Mouse (Mus musculus): ENCODE data around the gene Dus1l. TPM values are rescaled to one million over a fixed set of nuclear protein-coding genes. Genes with fewer than 3 reads are reported as not detected.
"Not testable (repeated sequence)": the region's sequence is repeated elsewhere in the genome, so short reads cannot be mapped to it uniquely, and the experiment has no call there.

Gene Dus1l
- polyA plus RNA-seq, 1 experiment from 2014 or later, result 48.6 TPM

DNA sequence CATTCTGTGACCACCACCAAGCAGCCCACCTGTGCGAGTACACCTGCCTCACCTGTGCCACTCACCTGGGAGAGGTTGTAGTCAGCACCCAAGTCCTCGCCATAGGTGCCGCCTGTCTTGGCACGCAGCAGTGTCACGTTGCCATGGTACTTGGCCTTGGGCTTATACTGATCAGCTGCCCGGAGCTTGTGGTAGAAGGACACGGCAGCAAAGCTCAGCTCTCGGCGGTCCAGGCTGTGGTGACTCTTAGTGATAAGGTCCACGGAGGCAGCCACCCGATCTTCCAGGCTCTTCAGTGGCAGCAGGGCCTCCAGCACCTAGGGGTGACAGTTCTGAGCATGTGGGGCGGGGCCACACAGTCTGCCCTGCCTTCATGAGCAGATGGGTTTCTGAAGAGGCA lies 11.8 kb upstream of the Dus1l start:
- no peak overlapping the region for H3K9ac ChIP-seq
- WGBS, result 93% methylated on average over 12 of the region's 12 CpGs
- no peak overlapping the region for H3K4me3 ChIP-seq
- H3K27ac ChIP-seq (replicated peaks), result no peak overlapping the region
- no peaks in the 10 kb centered on the region for H3K9me3 ChIP-seq
- no peaks in the 10 kb centered on the region for H3K4me1 ChIP-seq (replicated peaks)
- no peaks in the 10 kb centered on the region for H3K27me3 ChIP-seq
- no peak for ATAC-seq (ENCODE audit: low FRiP score, low read depth)
- peaks cover 75% of the 10 kb centered on the region for H3K36me3 ChIP-seq
- H3K4me2 ChIP-seq, result no peak overlapping the region

DNA sequence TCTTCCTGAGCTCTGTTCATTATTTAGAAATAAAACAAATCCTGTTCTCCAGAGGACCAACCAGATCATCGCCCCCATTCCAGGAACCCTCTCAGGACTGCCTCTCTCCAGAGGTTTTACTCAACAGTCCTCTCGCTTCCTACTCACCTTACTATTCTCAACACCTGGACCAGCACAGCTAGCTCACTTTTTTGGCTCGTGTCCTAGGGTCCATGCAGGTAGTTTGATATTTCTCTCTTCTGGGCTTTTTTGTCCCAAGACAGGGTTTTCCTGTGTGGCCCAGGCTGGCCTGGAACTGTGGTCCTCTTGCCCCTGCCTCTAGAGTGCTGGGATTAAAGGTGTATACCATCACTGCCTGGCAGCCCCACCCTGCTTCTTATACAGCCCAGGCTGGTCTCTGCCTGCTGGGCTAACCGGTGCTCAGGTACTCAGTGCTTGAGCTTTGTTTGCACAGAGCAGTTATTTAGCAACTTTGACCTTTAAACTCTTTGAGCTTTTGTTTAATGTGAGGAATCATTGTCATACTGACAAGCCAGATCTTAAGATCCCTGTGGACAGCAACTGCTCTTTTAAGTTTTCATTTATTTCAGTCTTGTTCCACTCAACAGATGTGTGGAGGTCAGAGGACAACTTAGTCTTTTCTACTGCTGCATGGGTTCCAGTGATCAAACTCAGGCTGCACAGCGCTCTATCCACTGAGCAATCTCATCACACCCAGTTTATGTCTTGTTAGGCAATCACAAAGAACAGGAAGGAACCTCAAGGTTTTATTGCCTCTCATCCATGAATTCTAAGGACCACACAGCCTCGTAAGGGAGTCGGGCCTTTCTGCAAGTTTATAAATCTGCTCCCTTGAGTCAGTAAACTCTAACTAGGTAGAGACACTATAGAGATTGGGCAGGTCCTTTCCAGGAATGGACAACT lies 9.4 kb upstream of the Dus1l start:
- ATAC-seq (ENCODE audit: low FRiP score, low read depth), result no peak
- 89% methylated on average over 7 of the region's 7 CpGs for WGBS
- H3K36me3 ChIP-seq, result peaks cover 51% of the 10 kb centered on the region

DNA sequence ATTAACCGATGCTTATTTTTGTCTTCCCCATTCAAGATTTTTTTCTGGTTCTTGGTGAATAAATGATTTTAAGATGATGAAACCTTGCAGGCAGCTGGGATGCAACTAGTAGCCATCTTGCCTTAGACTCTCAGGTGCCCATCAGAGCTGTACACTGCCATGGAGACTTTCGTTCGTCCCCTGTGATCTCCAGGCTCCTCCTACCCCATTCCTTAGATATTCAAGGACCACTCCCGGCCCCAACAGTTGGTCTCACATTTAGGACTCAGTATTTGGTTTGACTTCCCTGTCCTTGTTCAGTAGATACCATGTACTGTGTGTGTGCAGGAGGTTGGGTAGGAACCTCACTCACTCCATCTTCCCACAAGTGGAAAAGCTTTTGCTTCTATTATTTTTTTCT lies 8.6 kb upstream of the Dus1l start:
- H3K4me3 ChIP-seq, result no peak overlapping the region
- no peaks in the 10 kb centered on the region for H3K9me3 ChIP-seq
- no peak for ATAC-seq (ENCODE audit: low FRiP score, low read depth)
- H3K4me2 ChIP-seq, result no peak overlapping the region
- H3K27ac ChIP-seq (replicated peaks), result no peak overlapping the region
- H3K9ac ChIP-seq, result no peak overlapping the region
- H3K4me1 ChIP-seq (replicated peaks), result 0 out of 2 replicates have a peak, but pooled peaks cover 4% of the 10 kb centered on the region
- peaks cover 42% of the 10 kb centered on the region for H3K36me3 ChIP-seq
- H3K27me3 ChIP-seq, result no peaks in the 10 kb centered on the region
- 73% methylated on average over 4 of the region's 4 CpGs for WGBS

More for the DNA sequence above, 9.4 kb upstream of the Dus1l start:
- no peak overlapping the region for H3K9ac ChIP-seq
- no peaks in the 10 kb centered on the region for H3K4me1 ChIP-seq (replicated peaks)
- H3K4me2 ChIP-seq, result no peak overlapping the region
- H3K27me3 ChIP-seq, result no peaks in the 10 kb centered on the region
- H3K9me3 ChIP-seq, result no peaks in the 10 kb centered on the region
- no peak overlapping the region for H3K27ac ChIP-seq (replicated peaks)
- H3K4me3 ChIP-seq, result no peak overlapping the region

DNA sequence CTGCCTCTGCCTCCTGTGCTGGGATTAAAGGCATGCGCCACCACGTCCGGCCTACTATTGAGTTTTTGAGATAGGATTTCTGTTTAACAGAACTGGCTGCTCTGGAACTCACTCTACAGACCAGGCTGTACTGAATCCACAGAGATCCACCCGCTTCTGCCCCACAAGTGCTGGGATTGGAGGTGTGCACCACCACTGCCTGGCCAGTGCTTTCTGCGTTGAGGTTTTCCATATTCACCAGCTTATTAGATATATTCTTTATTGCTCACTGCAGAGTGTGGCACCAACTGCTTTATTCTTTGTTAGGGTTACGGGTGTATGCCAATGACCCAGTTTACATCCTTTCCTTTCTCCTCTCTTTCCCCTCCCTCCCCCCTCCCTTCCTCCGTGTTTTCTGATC lies 8.1 kb upstream of the Dus1l start:
- Histone ChIP-seq H3K4me1 (replicated peaks) (0 out of 2 replicates have a peak, but pooled peaks cover 4% of the 10 kb centered on the region), H3K27ac (replicated peaks) (no peak overlapping the region), H3K4me2 (no peak overlapping the region), H3K4me3 (no peak overlapping the region), H3K9me3 (no peaks in the 10 kb centered on the region), H3K36me3 (peaks cover 37% of the 10 kb centered on the region), H3K9ac (no peak overlapping the region), H3K27me3 (no peaks in the 10 kb centered on the region)
- 75% methylated on average over 7 of the region's 7 CpGs for WGBS
- no peak for ATAC-seq (ENCODE audit: low FRiP score, low read depth)

DNA sequence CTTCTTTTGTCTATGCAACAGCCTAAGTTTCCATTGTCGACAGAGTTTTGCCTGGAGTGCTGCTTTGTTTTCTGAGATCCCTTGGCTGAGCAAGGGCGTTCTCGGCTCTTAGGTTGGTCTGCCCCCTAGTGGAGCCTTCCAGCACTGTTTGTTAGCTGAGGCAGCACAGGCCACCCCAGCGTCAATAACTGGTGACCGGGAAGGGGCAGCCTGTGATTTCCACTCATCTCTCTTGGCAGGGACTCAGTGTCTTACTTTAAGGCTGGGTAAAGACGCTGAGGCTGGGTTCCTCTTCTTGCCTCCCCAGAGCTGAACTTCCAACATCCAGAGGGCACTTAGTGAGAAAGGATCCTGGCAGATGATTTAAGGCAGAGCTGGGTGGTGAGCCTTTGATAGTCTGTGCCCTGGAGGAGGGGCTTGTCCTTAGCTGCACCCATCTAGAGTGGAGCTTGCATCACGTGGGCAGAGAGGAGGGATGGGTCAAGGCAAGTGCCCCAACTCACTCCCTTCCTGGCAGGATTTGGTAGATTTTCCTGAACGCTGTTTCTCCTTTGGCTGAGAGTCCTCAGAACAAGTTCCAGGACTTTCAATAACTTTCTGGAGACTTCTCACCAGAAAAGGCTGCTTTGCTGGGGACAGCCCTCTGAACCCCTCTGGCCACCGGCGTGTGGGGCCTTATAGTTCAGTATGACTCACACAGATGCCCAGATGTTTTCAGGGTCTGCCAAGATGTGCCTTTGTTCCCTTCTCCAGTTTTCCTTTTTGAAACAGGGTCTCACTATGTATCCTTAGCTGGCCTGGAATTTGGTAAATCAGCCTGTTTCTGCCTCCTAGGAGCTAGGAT lies 4.1 kb upstream of the Dus1l start:
- H3K27ac ChIP-seq (replicated peaks), result no peak overlapping the region; the same call in 1 of the 2 replicates
- H3K4me3 ChIP-seq, result no peak overlapping the region
- H3K9ac ChIP-seq, result no peak overlapping the region
- no peak overlapping the region for H3K4me2 ChIP-seq
- peaks cover 16% of the 10 kb centered on the region for H3K4me1 ChIP-seq (replicated peaks)
- H3K27me3 ChIP-seq, result no peaks in the 10 kb centered on the region
- 0 out of 2 replicates have a peak, but pooled peaks have one; percentile 59 for ATAC-seq (ENCODE audit: low FRiP score, low read depth)
- WGBS, result 12% methylated on average over 10 of the region's 10 CpGs
- peaks cover under 1% of the 10 kb centered on the region; the same call in 1 of the 2 replicates for H3K36me3 ChIP-seq
- H3K9me3 ChIP-seq, result no peaks in the 10 kb centered on the region

DNA sequence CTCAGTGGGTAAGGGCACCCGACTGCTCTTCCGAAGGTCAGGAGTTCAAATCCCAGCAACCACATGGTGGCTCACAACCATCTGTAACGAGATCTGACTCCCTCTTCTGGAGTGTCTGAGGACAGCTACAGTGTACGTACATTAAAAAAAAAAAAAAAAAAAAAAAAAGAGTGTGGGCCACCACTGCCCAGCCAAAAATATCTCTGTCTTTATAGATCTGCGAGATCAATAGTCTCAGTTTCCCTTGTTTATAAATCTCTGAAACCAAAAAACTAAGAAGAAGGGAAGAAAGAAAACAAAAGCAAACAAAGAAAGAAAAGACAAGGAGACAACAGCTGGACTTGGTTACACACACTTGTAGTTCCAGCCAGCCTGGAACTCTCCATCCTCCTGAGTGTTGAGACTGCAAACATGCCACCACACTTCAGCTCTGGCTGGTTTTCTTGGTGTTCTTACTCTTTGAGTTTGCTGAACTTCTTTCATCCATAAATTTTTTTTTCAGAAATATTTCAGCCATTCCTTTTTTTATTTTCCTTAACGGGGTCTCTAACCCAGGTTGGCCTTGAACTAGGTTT lies 3.2 kb upstream of the Dus1l start:
- 82% methylated on average over 5 of the region's 6 CpGs for WGBS

DNA sequence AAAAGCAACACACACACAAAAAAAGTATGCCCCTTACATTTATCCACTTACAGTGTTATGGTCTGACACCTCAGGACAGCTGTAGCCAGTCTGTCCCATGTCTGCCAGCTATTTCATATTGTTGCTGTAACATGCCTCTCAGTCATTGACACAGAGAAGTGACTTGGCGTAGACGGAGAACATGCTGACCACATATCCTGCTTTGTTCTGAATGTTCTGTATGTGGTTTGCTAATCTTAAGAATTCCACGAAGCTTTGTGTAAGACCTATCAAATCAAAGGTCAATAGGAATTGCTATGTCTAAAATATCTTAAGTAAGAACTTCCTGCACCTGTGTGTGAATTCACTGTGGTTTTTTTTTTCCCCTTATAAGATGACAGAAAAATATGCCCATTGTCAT lies 2.0 kb upstream of the Dus1l start:
- Histone ChIP-seq H3K27me3 (no peaks in the 10 kb centered on the region), H3K9me3 (no peaks in the 10 kb centered on the region), H3K4me3 (no peak overlapping the region), H3K4me1 (replicated peaks) (peaks cover 27% of the 10 kb centered on the region), H3K4me2 (no peak overlapping the region), H3K36me3 (no peaks in the 10 kb centered on the region), H3K9ac (no peak overlapping the region), H3K27ac (replicated peaks) (no peak overlapping the region)
- ATAC-seq (ENCODE audit: low FRiP score, low read depth), result no peak
- 88% methylated on average over 3 of the region's 3 CpGs for WGBS

More for the DNA sequence above, 3.2 kb upstream of the Dus1l start:
- Histone ChIP-seq H3K4me3 (no peak overlapping the region), H3K27ac (replicated peaks) (no peak overlapping the region), H3K36me3 (no peaks in the 10 kb centered on the region), H3K9ac (no peak overlapping the region), H3K9me3 (no peaks in the 10 kb centered on the region), H3K4me1 (replicated peaks) (peaks cover 25% of the 10 kb centered on the region), H3K4me2 (no peak overlapping the region), H3K27me3 (no peaks in the 10 kb centered on the region)
- no peak for ATAC-seq (ENCODE audit: low FRiP score, low read depth)

DNA sequence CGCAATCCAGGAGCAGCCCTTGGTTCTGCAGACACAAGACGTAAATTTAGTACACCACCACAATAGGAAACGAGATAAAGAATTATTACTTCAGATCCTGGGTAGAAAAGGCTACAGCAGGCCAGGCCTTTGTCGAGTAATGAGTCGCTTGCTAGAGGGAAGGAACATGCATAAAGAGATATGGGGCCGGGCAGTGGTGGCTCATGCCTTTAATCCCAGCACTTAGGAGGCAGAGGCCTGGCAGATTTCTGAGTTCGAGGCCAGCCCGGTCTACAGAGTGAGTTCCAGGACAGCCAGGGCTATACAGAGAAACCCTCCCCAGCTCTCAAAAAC lies 377 bp upstream of the Dus1l start:
- H3K4me3 ChIP-seq, result peak overlapping the region; percentile 98
- H3K4me2 ChIP-seq, result peak overlapping the region; percentile 98
- peaks cover 11% of the 10 kb centered on the region for H3K36me3 ChIP-seq
- peak overlapping the region; percentile 37; the same call in 1 of the 2 replicates for H3K9ac ChIP-seq
- no peaks in the 10 kb centered on the region for H3K9me3 ChIP-seq
- ATAC-seq (ENCODE audit: low FRiP score, low read depth), result peak; percentile 35; the same call in 1 of the 2 replicates
- peaks cover 27% of the 10 kb centered on the region for H3K4me1 ChIP-seq (replicated peaks)
- peak overlapping the region; percentile 84 for H3K27ac ChIP-seq (replicated peaks)
- WGBS, result 24% methylated on average over 8 of the region's 8 CpGs
- no peaks in the 10 kb centered on the region for H3K27me3 ChIP-seq

DNA sequence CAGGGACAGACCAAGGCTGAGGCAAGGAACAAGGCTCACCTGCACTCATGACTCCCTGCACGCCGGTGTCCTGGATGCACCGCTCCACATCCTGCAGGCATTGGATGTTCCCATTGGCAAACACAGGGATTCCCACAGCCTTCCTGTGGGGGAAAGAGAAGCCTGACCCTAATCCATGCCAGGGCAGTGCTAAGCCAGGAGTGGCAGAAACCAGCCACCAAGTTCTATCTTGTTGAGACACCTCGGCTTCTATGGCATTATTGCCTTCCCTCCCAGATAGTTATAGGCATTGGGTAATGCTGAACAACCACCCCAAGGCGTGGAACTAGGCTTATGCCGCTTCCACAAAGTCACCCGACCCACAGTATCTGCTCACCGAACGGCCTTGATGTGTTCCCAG lies 3.6 kb downstream of the Dus1l start:
- no peak overlapping the region for H3K27ac ChIP-seq (replicated peaks)
- no peaks in the 10 kb centered on the region for H3K27me3 ChIP-seq
- H3K9me3 ChIP-seq, result no peaks in the 10 kb centered on the region
- WGBS, result 94% methylated on average over 9 of the region's 9 CpGs
- H3K4me2 ChIP-seq, result no peak overlapping the region
- H3K36me3 ChIP-seq, result peaks cover 44% of the 10 kb centered on the region
- ATAC-seq (ENCODE audit: low FRiP score, low read depth), result no peak
- no peak overlapping the region for H3K4me3 ChIP-seq
- no peak overlapping the region for H3K9ac ChIP-seq
- peaks cover 24% of the 10 kb centered on the region for H3K4me1 ChIP-seq (replicated peaks)

DNA sequence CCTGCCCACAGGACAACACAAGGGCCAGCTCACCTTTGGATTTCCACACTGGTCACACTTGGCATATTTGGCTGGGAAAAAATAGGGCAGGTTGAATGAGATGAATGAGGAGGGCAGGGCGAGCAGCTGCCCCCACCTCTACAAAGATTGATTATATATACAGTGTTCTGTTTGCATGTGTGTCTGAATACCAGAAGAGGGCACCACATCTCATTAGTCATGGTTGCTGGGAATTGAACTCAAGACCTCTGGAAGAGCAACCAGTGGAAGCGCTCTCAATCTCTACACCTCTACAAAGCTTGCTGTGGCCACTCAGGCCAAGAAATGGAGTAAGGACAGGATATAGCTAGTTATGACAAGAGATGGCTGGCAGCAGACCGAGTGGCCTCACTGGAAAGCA lies 6.4 kb downstream of the Dus1l start:
- no peak overlapping the region for H3K4me3 ChIP-seq
- peaks cover 60% of the 10 kb centered on the region for H3K36me3 ChIP-seq
- no peak overlapping the region for H3K9ac ChIP-seq
- no peak overlapping the region for H3K4me2 ChIP-seq
- no peak for ATAC-seq (ENCODE audit: low FRiP score, low read depth)
- no peaks in the 10 kb centered on the region for H3K27me3 ChIP-seq
- 93% methylated on average over 3 of the region's 3 CpGs for WGBS
- no peak overlapping the region for H3K27ac ChIP-seq (replicated peaks)
- peaks cover 20% of the 10 kb centered on the region for H3K4me1 ChIP-seq (replicated peaks)
- no peaks in the 10 kb centered on the region for H3K9me3 ChIP-seq

DNA sequence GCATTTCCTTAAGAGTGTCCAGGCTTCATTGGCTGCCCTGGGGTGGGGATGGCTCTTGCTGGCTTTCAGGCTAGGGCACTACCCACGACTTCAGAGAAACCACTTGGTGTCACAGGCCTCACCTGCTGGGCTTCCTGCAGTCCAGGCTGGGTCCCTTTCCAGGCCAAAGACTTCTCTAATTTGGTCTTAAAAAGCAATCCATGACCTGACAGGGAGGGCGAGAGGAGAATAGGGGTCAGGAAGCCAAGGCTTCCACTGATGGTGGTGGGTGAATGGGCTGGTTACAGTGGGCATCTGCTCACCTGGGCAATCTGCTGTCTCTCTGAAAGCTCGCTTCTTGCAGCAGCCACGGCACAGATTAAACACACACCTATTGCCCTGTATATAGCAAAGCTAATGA lies 6.8 kb downstream of the Dus1l start:
- ATAC-seq (ENCODE audit: low FRiP score, low read depth), result no peak
- H3K4me2 ChIP-seq, result no peak overlapping the region
- H3K36me3 ChIP-seq, result peaks cover 60% of the 10 kb centered on the region
- H3K4me3 ChIP-seq, result no peak overlapping the region
- H3K27ac ChIP-seq (replicated peaks), result no peak overlapping the region
- WGBS, result 86% methylated on average over 4 of the region's 4 CpGs
- H3K9ac ChIP-seq, result no peak overlapping the region
- H3K4me1 ChIP-seq (replicated peaks), result peaks cover 18% of the 10 kb centered on the region
- H3K9me3 ChIP-seq, result no peaks in the 10 kb centered on the region
- no peaks in the 10 kb centered on the region for H3K27me3 ChIP-seq

DNA sequence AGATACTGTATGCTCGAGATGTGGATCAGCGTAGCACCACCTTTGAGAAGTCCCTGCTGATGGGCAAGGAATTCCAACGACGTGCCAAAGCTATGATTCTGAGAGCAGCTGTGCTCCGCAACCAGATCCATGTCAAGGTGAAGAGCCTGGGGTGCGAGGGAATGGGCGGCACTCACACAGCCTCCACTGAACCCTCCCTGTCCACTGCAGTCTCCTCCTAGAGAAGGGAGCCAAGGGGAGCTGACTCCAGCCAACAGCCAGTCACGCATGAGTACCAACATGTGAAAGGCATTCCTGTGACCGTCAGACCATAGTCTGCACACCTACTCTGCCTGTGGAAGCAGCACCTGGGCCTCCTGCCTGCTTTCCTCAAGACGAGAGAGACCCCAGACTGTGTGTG lies 7.7 kb downstream of the Dus1l start:
- H3K4me1 ChIP-seq (replicated peaks), result peaks cover 16% of the 10 kb centered on the region
- not testable (repeated sequence) for H3K27me3 ChIP-seq; H3K4me3 ChIP-seq; H3K9ac ChIP-seq; H3K9me3 ChIP-seq; H3K27ac ChIP-seq (replicated peaks); ATAC-seq (ENCODE audit: low FRiP score, low read depth); H3K4me2 ChIP-seq
- H3K36me3 ChIP-seq, result peaks cover 60% of the 10 kb centered on the region
- 91% methylated on average over 10 of the region's 10 CpGs for WGBS
